17 mouse cellular contexts compared by ENCODE assay signal in the genomic region with DNA sequence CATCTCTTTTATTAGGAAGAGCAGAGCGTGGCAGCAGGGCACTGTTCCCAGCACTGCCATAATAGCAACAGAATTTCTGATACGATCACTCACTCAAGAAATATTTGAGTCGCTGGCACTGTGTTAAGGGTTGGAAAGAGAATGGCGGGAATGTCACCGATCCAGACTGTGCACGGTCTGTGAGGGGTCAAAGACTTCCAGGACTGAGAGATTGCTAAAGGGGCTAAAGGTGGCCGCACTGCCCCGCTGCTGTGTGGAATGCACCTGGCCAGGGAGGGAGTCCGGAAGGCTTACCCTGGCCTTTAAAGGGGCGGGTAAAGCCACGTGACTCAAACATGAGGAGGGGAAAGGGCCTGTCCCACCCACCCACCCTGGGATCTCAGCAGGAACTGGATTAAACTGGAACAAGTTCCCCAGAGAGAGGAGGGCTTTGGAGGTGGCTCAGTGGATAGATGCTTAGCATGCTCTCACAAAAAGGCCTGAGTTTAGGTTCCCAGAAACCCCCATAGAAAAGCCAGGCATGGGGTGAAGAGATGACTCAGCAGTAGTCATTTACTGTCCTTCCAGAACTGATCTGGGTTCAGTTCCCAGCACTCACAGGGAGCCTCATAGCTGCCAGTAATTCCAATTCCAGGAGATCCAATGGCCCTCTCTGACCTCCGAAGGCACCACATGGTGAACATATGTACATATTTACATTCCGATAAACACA. TPM values are rescaled to one million over a fixed set of nuclear protein-coding genes. Genes with fewer than 3 reads are reported as not detected.
DNase-seq lines count a peak whose midpoint lies in the region; ATAC-seq and TF ChIP-seq lines count a peak whose summit lies in the region.
"Had no signal": no experiment of that assay in that cellular context is flagged by ENCODE, and none has a peak within 500 bp of the region (broad histone marks: within the 10 kb centered on the region; RNA-seq: fewer than 3 reads in every experiment).

No protein-coding gene starts in this region.

- H3K27ac ChIP-seq in ES-E14 (ENCODE audit: insufficient read depth, low read depth, low read length, poor library complexity, severe bottlenecking) = peak overlapping the region; percentile 3; the same call in 1 of the 2 replicates
- no peak overlapping the region for H3K27ac ChIP-seq in intestine, embryonic 15.5 days
- H3K27ac ChIP-seq in liver, embryonic 15.5 days (replicated peaks) = no peak overlapping the region
- no peak overlapping the region for H3K27ac ChIP-seq in forebrain, embryonic 10.5 days
- no peak overlapping the region for H3K27ac ChIP-seq in midbrain, embryonic 13.5 days
- H3K27ac ChIP-seq: hindbrain, embryonic 10.5 days; layer of hippocampus, adult 2 months; limb, embryonic 12.5 days; neural tube, embryonic 13.5 days; stomach, embryonic 15.5 days had no signal

- peak; percentile 56 for DNase-seq in kidney, adult 11 months
- no peak for DNase-seq in kidney, adult 8-10 months
- DNase-seq in ES-E14 (ENCODE audit: low read depth, low spot score) = peak; percentile 50
- no peak for DNase-seq in forebrain, embryonic 10.5 days (ENCODE audit: extremely low spot score, low spot score)
- DNase-seq: adrenal gland, postnatal 10 days; cerebellum, adult 11-12 months; right cerebral cortex, postnatal 25 days had no signal

- H3K9me3 ChIP-seq in ES-E14 (ENCODE audit: control insufficient read depth, insufficient read depth, low read depth, low read length) = no peaks in the 10 kb centered on the region
- H3K9me3 ChIP-seq in intestine, embryonic 15.5 days = no peaks in the 10 kb centered on the region
- H3K9me3 ChIP-seq in liver, embryonic 15.5 days (replicated peaks) = no peaks in the 10 kb centered on the region
- H3K9me3 ChIP-seq in forebrain, embryonic 10.5 days = no peaks in the 10 kb centered on the region; the same call in 1 of the 2 replicates
- H3K9me3 ChIP-seq in midbrain, embryonic 13.5 days = no peaks in the 10 kb centered on the region
- H3K9me3 ChIP-seq: hindbrain, embryonic 10.5 days; neural tube, embryonic 13.5 days; stomach, embryonic 15.5 days had no signal

- peak; percentile 48; the same call in 1 of the 2 replicates for ATAC-seq in intestine, embryonic 15.5 days
- peak; percentile 74 for ATAC-seq in liver, embryonic 15.5 days (ENCODE audit: insufficient read depth)
- ATAC-seq in midbrain, embryonic 13.5 days = no peak
- ATAC-seq: forebrain, embryonic 16.5 days had no signal

- in situ Hi-C loops in ES-E14 (cut with MboI; ENCODE audit: low sequenced_read_pairs in 2 of 2, unreplicated experiment in 2 of 2) = no loop called here

- H3K9ac ChIP-seq in ES-E14 (ENCODE audit: insufficient read depth, low read depth, low read length, poor library complexity, severe bottlenecking) = no peak overlapping the region; the same call in 1 of the 2 replicates
- H3K9ac ChIP-seq in intestine, embryonic 15.5 days = no peak overlapping the region
- H3K9ac ChIP-seq in liver, embryonic 15.5 days = no peak overlapping the region
- H3K9ac ChIP-seq in midbrain, embryonic 13.5 days (replicated peaks) = no peak overlapping the region; the same call in 1 of the 2 replicates
- H3K9ac ChIP-seq: limb, embryonic 12.5 days; neural tube, embryonic 13.5 days; stomach, embryonic 15.5 days had no signal

- H3K36me3 ChIP-seq in ES-E14 (ENCODE audit: control insufficient read depth, insufficient read depth, low read length, poor library complexity, severe bottlenecking) = no peaks in the 10 kb centered on the region
- H3K36me3 ChIP-seq in intestine, embryonic 15.5 days = no peaks in the 10 kb centered on the region
- H3K36me3 ChIP-seq in liver, embryonic 15.5 days (replicated peaks) = no peaks in the 10 kb centered on the region
- H3K36me3 ChIP-seq in forebrain, embryonic 10.5 days (replicated peaks) = no peaks in the 10 kb centered on the region
- no peaks in the 10 kb centered on the region for H3K36me3 ChIP-seq in midbrain, embryonic 13.5 days
- H3K36me3 ChIP-seq: hindbrain, embryonic 10.5 days; limb, embryonic 12.5 days; neural tube, embryonic 13.5 days; stomach, embryonic 15.5 days had no signal

- H3K4me3 ChIP-seq in ES-E14 (ENCODE audit: insufficient read depth in 1 of 2, low read depth in 1 of 2, low read length in 2 of 2, poor library complexity in 1 of 2, severe bottlenecking in 1 of 2) = peak overlapping the region in 1 of 2 experiments; percentile 24; a peak in 1 of 4 replicates
- H3K4me3 ChIP-seq in intestine, embryonic 15.5 days (replicated peaks) = no peak overlapping the region
- H3K4me3 ChIP-seq in liver, embryonic 15.5 days (replicated peaks) = no peak overlapping the region
- H3K4me3 ChIP-seq in forebrain, embryonic 10.5 days = no peak overlapping the region
- H3K4me3 ChIP-seq in midbrain, embryonic 13.5 days (replicated peaks) = no peak overlapping the region
- H3K4me3 ChIP-seq: hindbrain, embryonic 10.5 days; layer of hippocampus, adult 2 months; limb, embryonic 12.5 days; neural tube, embryonic 13.5 days; stomach, embryonic 15.5 days had no signal

- WGBS in intestine, embryonic 15.5 days = 40% methylated on average over 13 of the region's 13 CpGs
- 37% methylated on average over 13 of the region's 13 CpGs for WGBS in liver, embryonic 15.5 days (ENCODE audit: insufficient replicate concordance)
- WGBS in forebrain, embryonic 10.5 days = 25% methylated on average over 13 of the region's 13 CpGs
- WGBS in midbrain, embryonic 13.5 days = 27% methylated on average over 13 of the region's 13 CpGs

- H3K4me1 ChIP-seq in ES-E14 (ENCODE audit: control insufficient read depth in 2 of 2, insufficient read depth in 2 of 2, low read length in 2 of 2, poor library complexity in 1 of 2) = peaks cover 0 to 11% of the 10 kb centered on the region in 2 experiments; a peak in 1 of 4 replicates
- H3K4me1 ChIP-seq in intestine, embryonic 15.5 days (replicated peaks) = peaks cover 13% of the 10 kb centered on the region
- H3K4me1 ChIP-seq in liver, embryonic 15.5 days (replicated peaks) = 0 out of 2 replicates have a peak, but pooled peaks cover 5% of the 10 kb centered on the region
- H3K4me1 ChIP-seq in forebrain, embryonic 10.5 days = peaks cover 30% of the 10 kb centered on the region
- H3K4me1 ChIP-seq in midbrain, embryonic 13.5 days (replicated peaks) = no peaks in the 10 kb centered on the region
- H3K4me1 ChIP-seq: neural tube, embryonic 13.5 days had no signal

- no peaks in the 10 kb centered on the region for H3K27me3 ChIP-seq in intestine, embryonic 15.5 days (replicated peaks)
- no peaks in the 10 kb centered on the region for H3K27me3 ChIP-seq in liver, embryonic 15.5 days
- peaks cover 20% of the 10 kb centered on the region for H3K27me3 ChIP-seq in forebrain, embryonic 10.5 days (ENCODE audit: poor library complexity, severe bottlenecking)
- no peaks in the 10 kb centered on the region for H3K27me3 ChIP-seq in midbrain, embryonic 13.5 days
- H3K27me3 ChIP-seq: limb, embryonic 12.5 days; neural tube, embryonic 13.5 days; stomach, embryonic 15.5 days had no signal

- no peak overlapping the region for H3K4me2 ChIP-seq in intestine, embryonic 15.5 days (replicated peaks)
- no peak overlapping the region for H3K4me2 ChIP-seq in liver, embryonic 15.5 days
- no peak overlapping the region for H3K4me2 ChIP-seq in midbrain, embryonic 13.5 days (replicated peaks)
- H3K4me2 ChIP-seq: limb, embryonic 12.5 days; midbrain, embryonic 11.5 days; neural tube, embryonic 13.5 days; stomach, embryonic 15.5 days had no signal

TF ChIP-seq in ES-E14, 5 proteins besides CTCF, POLR2A, EP300 and RAD21:
- TF ChIP-seq ZC3H11A (IDR thresholded peaks at IDR 0.05; ENCODE audit: borderline replicate concordance, low read depth, low read length) (no peak), MAFK (IDR thresholded peaks at IDR 0.05; ENCODE audit: insufficient read depth, low read depth, low read length) (peak; percentile 87)
TF ChIP-seq in ES-E14: peak in this region for 1.

RNA-seq across cellular contexts. Expression of a gene that starts 22.2 kb away (rescaled TPM):
- total RNA-seq in ES-E14 (2012; rRNA removed) = 11.6 and 15.3 TPM in 2 replicates
- 16.9 and 17.4 TPM in 2 replicates for polyA plus RNA-seq in intestine, embryonic 15.5 days (2015; fragmentation: Nextera tagmentation; extraction: Ambion mirVana)
- 2.6 and 2.9 TPM in 2 replicates for polyA plus RNA-seq in liver, embryonic 15.5 days (2015; fragmentation: Nextera tagmentation; extraction: Ambion mirVana)
- 9.3 and 10.4 TPM in 2 replicates for polyA plus RNA-seq in forebrain, embryonic 10.5 days (2016; fragmentation: Nextera tagmentation; extraction: Ambion mirVana)
- polyA plus RNA-seq in midbrain, embryonic 13.5 days (2015; fragmentation: Nextera tagmentation; extraction: Ambion mirVana) = 7.0 and 7.9 TPM in 2 replicates

RNA-seq across cellular contexts. Expression of a gene that starts 48.2 kb away (rescaled TPM):
- 0.32 and 0.98 TPM in 2 replicates for total RNA-seq in ES-E14 (2012; rRNA removed)
- 3.7 and 4.2 TPM in 2 replicates for polyA plus RNA-seq in intestine, embryonic 15.5 days (2015; fragmentation: Nextera tagmentation; extraction: Ambion mirVana)
- polyA plus RNA-seq in liver, embryonic 15.5 days (2015; fragmentation: Nextera tagmentation; extraction: Ambion mirVana) = 1.2 and 1.4 TPM in 2 replicates
- polyA plus RNA-seq in forebrain, embryonic 10.5 days (2016; fragmentation: Nextera tagmentation; extraction: Ambion mirVana) = 0.59 and 0.93 TPM in 2 replicates
- 0.15 and 0.27 TPM in 2 replicates for polyA plus RNA-seq in midbrain, embryonic 13.5 days (2015; fragmentation: Nextera tagmentation; extraction: Ambion mirVana)

Comparison
In these comparisons a context has a peak if more than half of its experiments do, and no peak if none do; other contexts are left out.
1. DNase-seq: peak in kidney, adult 11 months (single experiment) and ES-E14 (single experiment); none in kidney, adult 8-10 months (0 of 2) and forebrain, embryonic 10.5 days (single experiment).